Mouse (Mus musculus) neutrophil, adult 5-6 weeks (primary cell): ENCODE data around the gene 2610528J11Rik. TPM values are rescaled to one million over a fixed set of nuclear protein-coding genes. Genes with fewer than 3 reads are reported as not detected.
"Not testable (repeated sequence)": the region's sequence is repeated elsewhere in the genome, so short reads cannot be mapped to it uniquely, and the experiment has no call there.

Source experiments
- ATAC-seq: fragments of 151-379, 151-347 bp; 2 replicates; pipeline ENCODE4 v1.8.0; 2017; ENCODE audit warnings: mild to moderate bottlenecking, moderate TSS enrichment; ENCODE audit not compliant: insufficient number of reproducible peaks, poor library complexity, low FRiP score, severe bottlenecking; ENCODE audit errors: extremely low read depth
- total RNA-seq: library from RNA; stranded (forward); fragments of 200-1000 nt; gene quantifications from 2 replicates; pipeline ENCODE4 v1.2.3, GENCODE M21; 2017

The 2610528J11Rik gene
- total RNA-seq, 1 experiment from 2014 or later: not detected

GRCm38 (mm10) chr4:118535610-118536009 is 8.8 kb downstream of the 2610528J11Rik start:
- ATAC-seq: no peak

- no peak for ATAC-seq
These were observed 11.0 kb downstream of the 2610528J11Rik start for GRCm38 (mm10) chr4:118537801-118538200.

- ATAC-seq: no peak
These were observed 13.1 kb downstream of the 2610528J11Rik start for GRCm38 (mm10) chr4:118539904-118540303.

- no peak for ATAC-seq
These were observed 15.8 kb downstream of the 2610528J11Rik start for GRCm38 (mm10) chr4:118542510-118543157.

- ATAC-seq: no peak
These were observed 16.3 kb downstream of the 2610528J11Rik start for GRCm38 (mm10) chr4:118543158-118543530.

GRCm38 (mm10) chr4:118543592-118544260 is 16.9 kb downstream of the 2610528J11Rik start, which contains the start of gene Tmem125:
Gene Tmem125, minus strand, starts transcription at chr4:118544044.
- no peak for ATAC-seq

GRCm38 (mm10) chr4:118544441-118545127 is 17.8 kb downstream of the 2610528J11Rik start:
- no peak for ATAC-seq

GRCm38 (mm10) chr4:118547424-118548129 is 20.8 kb downstream of the 2610528J11Rik start:
- ATAC-seq: not testable (repeated sequence)

GRCm38 (mm10) chr4:118548130-118548480 is 21.3 kb downstream of the 2610528J11Rik start:
- ATAC-seq: not testable (repeated sequence)

- ATAC-seq: no peak
These were observed 26.3 kb downstream of the 2610528J11Rik start for GRCm38 (mm10) chr4:118553039-118553649.

- no peak for ATAC-seq
These were observed 37.5 kb downstream of the 2610528J11Rik start for GRCm38 (mm10) chr4:118564062-118564925.

- no peak for ATAC-seq
These were observed 38.1 kb downstream of the 2610528J11Rik start for GRCm38 (mm10) chr4:118564926-118565279.

GRCm38 (mm10) chr4:118566161-118566676 is 39.4 kb downstream of the 2610528J11Rik start:
- no peak for ATAC-seq

- no peak for ATAC-seq
These were observed 41.9 kb downstream of the 2610528J11Rik start for GRCm38 (mm10) chr4:118568709-118569108.

- ATAC-seq: no peak
These were observed 42.5 kb downstream of the 2610528J11Rik start for GRCm38 (mm10) chr4:118569320-118569719.

- ATAC-seq: no peak
These were observed 44.6 kb downstream of the 2610528J11Rik start for GRCm38 (mm10) chr4:118571441-118571840.

- peak; percentile 39; the same call in 1 of the 2 replicates for ATAC-seq
These were observed 49.3 kb downstream of the 2610528J11Rik start for GRCm38 (mm10) chr4:118576097-118576496.

GRCm38 (mm10) chr4:118579313-118579712 is 52.5 kb downstream of the 2610528J11Rik start:
- no peak for ATAC-seq
